Comparison of ENCODE assay signal across 10 mouse cellular contexts in the genomic region with DNA sequence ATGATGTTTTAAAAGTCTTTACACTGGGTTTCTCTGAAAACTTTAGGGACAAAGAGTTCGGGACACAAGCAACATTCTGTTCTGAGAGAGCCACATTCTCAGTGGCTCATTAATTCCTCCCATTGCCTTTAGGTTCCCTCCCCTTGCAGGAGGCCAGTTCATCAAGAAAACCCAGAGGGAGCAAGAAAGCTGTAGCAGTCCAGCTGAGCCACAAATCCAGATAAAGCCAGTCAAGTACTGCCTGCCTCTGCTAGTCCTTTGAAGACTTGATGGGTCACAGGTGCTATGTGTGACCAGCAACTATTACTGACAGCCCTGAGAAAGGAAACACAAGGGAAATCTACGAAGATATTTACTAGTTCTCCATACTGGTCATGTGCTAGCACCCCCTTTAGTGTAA.
A peak's percentile ranks its signal among the peaks of the same experiment; 100 is the strongest.
DNase-seq lines count a peak whose midpoint lies in the region; ATAC-seq lines count a peak whose summit lies in the region.
"Had no signal": no experiment of that assay in that cellular context is flagged by ENCODE, and none has a peak within 500 bp of the region (broad histone marks: within the 10 kb centered on the region; RNA-seq: fewer than 3 reads in every experiment).

No protein-coding gene starts in this region.

- peak; percentile 86 for ATAC-seq in kidney, embryonic 16.5 days (ENCODE audit: low FRiP score, low TSS enrichment)
- peak; percentile 41; the same call in 1 of the 2 replicates for ATAC-seq in neural tube, embryonic 14.5 days (ENCODE audit: low read depth)

- H3K4me2 ChIP-seq in kidney, embryonic 16.5 days (replicated peaks; ENCODE audit: low read depth, low read length) = no peak overlapping the region
- no peak overlapping the region for H3K4me2 ChIP-seq in neural tube, embryonic 14.5 days (ENCODE audit: low read depth, low read length)
- H3K4me2 ChIP-seq: liver, embryonic 13.5 days had no signal

- intact Hi-C loops in heart, postnatal 10 days (cut with DNase I) = no loop called here

- WGBS in kidney, embryonic 16.5 days = 13% methylated on average over 2 of the region's 2 CpGs
- 35% methylated on average over 2 of the region's 2 CpGs for WGBS in neural tube, embryonic 14.5 days

- H3K27me3 ChIP-seq in kidney, embryonic 16.5 days (ENCODE audit: insufficient read depth, low read length) = no peaks in the 10 kb centered on the region
- no peaks in the 10 kb centered on the region for H3K27me3 ChIP-seq in neural tube, embryonic 14.5 days (ENCODE audit: control insufficient read depth, insufficient read depth, low read length)
- H3K27me3 ChIP-seq: liver, embryonic 13.5 days had no signal

- H3K4me3 ChIP-seq in kidney, embryonic 16.5 days (ENCODE audit: low read length) = no peak overlapping the region
- H3K4me3 ChIP-seq in neural tube, embryonic 14.5 days (ENCODE audit: low read depth, low read length) = no peak overlapping the region
- H3K4me3 ChIP-seq: liver, embryonic 13.5 days had no signal

- peak; percentile 25 for DNase-seq in kidney, adult 11 months
- no peak for DNase-seq in kidney, postnatal 10 days
- DNase-seq in heart, postnatal 10 days = peak; percentile 27 to 32
- DNase-seq in thymus, postnatal 4 days = no peak
- DNase-seq in right cerebral cortex, postnatal 36 days (ENCODE audit: low spot score in 2 of 2) = no peak
- DNase-seq: gastrocnemius, postnatal 36 days; liver, embryonic 13.5 days; thymus, postnatal 14 days had no signal

- H3K36me3 ChIP-seq in kidney, embryonic 16.5 days (ENCODE audit: insufficient read depth, low read length) = no peaks in the 10 kb centered on the region
- H3K36me3 ChIP-seq in neural tube, embryonic 14.5 days (ENCODE audit: control insufficient read depth, insufficient read depth, low read length) = no peaks in the 10 kb centered on the region
- H3K36me3 ChIP-seq: liver, embryonic 13.5 days had no signal

- no peak overlapping the region for H3K27ac ChIP-seq in kidney, embryonic 16.5 days (ENCODE audit: low read length)
- H3K27ac ChIP-seq in neural tube, embryonic 14.5 days (ENCODE audit: low read depth, low read length) = no peak overlapping the region
- H3K27ac ChIP-seq: liver, embryonic 13.5 days had no signal

- H3K9me3 ChIP-seq in kidney, embryonic 16.5 days (ENCODE audit: low read length) = no peaks in the 10 kb centered on the region
- no peaks in the 10 kb centered on the region for H3K9me3 ChIP-seq in neural tube, embryonic 14.5 days (ENCODE audit: control insufficient read depth, low read length)
- H3K9me3 ChIP-seq: liver, embryonic 13.5 days had no signal

- H3K9ac ChIP-seq in kidney, embryonic 16.5 days (replicated peaks; ENCODE audit: low read length) = no peak overlapping the region
- no peak overlapping the region for H3K9ac ChIP-seq in neural tube, embryonic 14.5 days (replicated peaks; ENCODE audit: low read depth, low read length)
- H3K9ac ChIP-seq: liver, embryonic 13.5 days had no signal

- H3K4me1 ChIP-seq in kidney, embryonic 16.5 days (ENCODE audit: insufficient read depth, low read length) = peaks cover 8% of the 10 kb centered on the region; the same call in 1 of the 2 replicates
- peaks cover 15% of the 10 kb centered on the region for H3K4me1 ChIP-seq in neural tube, embryonic 14.5 days (ENCODE audit: control insufficient read depth, insufficient read depth, low read length)
- H3K4me1 ChIP-seq: liver, embryonic 13.5 days had no signal

Comparison
In these comparisons a context has a peak if more than half of its experiments do, and no peak if none do; other contexts are left out.
1. DNase-seq: peak in kidney, adult 11 months (single experiment) and heart, postnatal 10 days (2 of 2); none in kidney, postnatal 10 days (single experiment), thymus, postnatal 4 days (single experiment) and right cerebral cortex, postnatal 36 days (0 of 2).